Mouse (Mus musculus) liver, adult 2 months (tissue): Measurements from ENCODE around the gene Zfp280c. TPM values are rescaled to one million over a fixed set of nuclear protein-coding genes. Genes with fewer than 3 reads are reported as not detected.
A peak's percentile ranks its signal among the peaks of the same experiment; 100 is the strongest.

ENCODE experiments used
- DNase-seq: peaks from one replicate; pipeline ENCODE4 v3.0.0-alpha.2; 2011; ENCODE audit warnings: low read depth, low spot score; ENCODE audit errors: extremely low read depth
- H3K27ac ChIP-seq: fragments of 200-500 bp; replicated peaks from 2 replicates; pipeline ENCODE4 v1.5.1; 2012; ENCODE audit warnings: low read depth, mild to moderate bottlenecking, control low read depth, inconsistent platforms, low read length; ENCODE audit not compliant: insufficient read depth
- H3K27me3 ChIP-seq: fragments of 200-500 bp; 2 replicates; pipeline ENCODE4 v1.6.1; 2012; ENCODE audit warnings: mild to moderate bottlenecking, moderate library complexity, low read length, inconsistent platforms; ENCODE audit not compliant: control insufficient read depth, insufficient read depth
- H3K36me3 ChIP-seq: fragments of 200-500 bp; 2 replicates; pipeline ENCODE4 v1.6.1; 2012; ENCODE audit warnings: low read length, inconsistent platforms; ENCODE audit not compliant: control insufficient read depth, insufficient read depth
- H3K4me1 ChIP-seq: fragments of 200-500 bp; 2 replicates; pipeline ENCODE4 v1.6.1; 2011; ENCODE audit warnings: low read length; ENCODE audit not compliant: control insufficient read depth, insufficient read depth
- H3K4me3 ChIP-seq: fragments of 200-500 bp; 2 replicates; pipeline ENCODE4 v1.5.1; 2011; ENCODE audit warnings: low read depth, mild to moderate bottlenecking, control low read depth, low read length, moderate library complexity; ENCODE audit not compliant: insufficient read depth
- H3K79me2 ChIP-seq: fragments of 200-500 bp; 2 replicates; pipeline ENCODE4 v1.6.1; 2012; ENCODE audit warnings: inconsistent platforms, mild to moderate bottlenecking, low read length, moderate library complexity; ENCODE audit not compliant: control insufficient read depth, insufficient read depth
- H3K9ac ChIP-seq: fragments of 200-500 bp; 2 replicates; pipeline ENCODE4 v1.6.1; 2012; ENCODE audit warnings: low read depth, mild to moderate bottlenecking, control low read depth, inconsistent platforms, low read length
- CTCF ChIP-seq: fragments of 200-500 bp; IDR thresholded peaks from 2 replicates; pipeline ENCODE4 v1.5.1; 2011; ENCODE audit warnings: low read depth, low read length, control low read depth
- POLR2A ChIP-seq: fragments of 200-500 bp; IDR thresholded peaks from 2 replicates; pipeline ENCODE4 v1.6.1; 2011; ENCODE audit warnings: low read length, control low read depth; ENCODE audit not compliant: insufficient read depth; ENCODE audit errors: extremely low read depth
- WGBS: fragments of 180-500 bp; shearing (Covaris S2); methylation state at CpG from one replicate; pipeline ENCODE4 v1.1.7; 2018; 5-methylcytosine and 5-hydroxymethylcytosine counted together
- polyA plus RNA-seq: library from polyadenylated mRNA; depleted of rRNA; stranded (reverse); fragments of >200 nt; gene quantifications from 2 replicates; pipeline ENCODE4 v1.2.3, GENCODE M21; 2012
- total RNA-seq: library from RNA; depleted of rRNA; stranded (reverse); fragments of >200 nt; gene quantifications from 2 replicates; pipeline ENCODE4 v1.2.3, GENCODE M21; 2014

Zfp280c gene
- total and polyA plus RNA-seq, 2 experiments: 1.9 to 4.2 TPM

- Histone ChIP-seq H3K79me2 (no peaks in the 10 kb centered on the region), H3K36me3 (no peaks in the 10 kb centered on the region), H3K4me3 (no peak overlapping the region), H3K27ac (no peak overlapping the region), H3K27me3 (no peaks in the 10 kb centered on the region), H3K4me1 (no peaks in the 10 kb centered on the region), H3K9ac (no peak overlapping the region)
- TF ChIP-seq CTCF (no peak), POLR2A (no peak)
- no peak for DNase-seq
- whole genome bisulfite sequencing: 80% methylated on average over 8 of the region's 8 CpGs
These were observed 68.4 kb downstream of the Zfp280c start for GRCm38 (mm10) chrX:48525866-48526265.

- Histone ChIP-seq H3K27me3 (no peaks in the 10 kb centered on the region), H3K79me2 (no peaks in the 10 kb centered on the region), H3K9ac (no peak overlapping the region), H3K4me1 (no peaks in the 10 kb centered on the region), H3K27ac (no peak overlapping the region), H3K36me3 (no peaks in the 10 kb centered on the region), H3K4me3 (no peak overlapping the region)
- DNase-seq: no peak
- WGBS: 87% methylated on average over 1 of the region's 1 CpGs
- TF ChIP-seq CTCF (no peak), POLR2A (no peak)
These were observed 69.0 kb downstream of the Zfp280c start for GRCm38 (mm10) chrX:48525332-48525731.

- Histone ChIP-seq H3K9ac (no peak overlapping the region), H3K4me1 (no peaks in the 10 kb centered on the region), H3K4me3 (no peak overlapping the region), H3K36me3 (no peaks in the 10 kb centered on the region), H3K79me2 (no peaks in the 10 kb centered on the region), H3K27ac (no peak overlapping the region), H3K27me3 (no peaks in the 10 kb centered on the region)
- DNase-seq: no peak
- TF ChIP-seq POLR2A (no peak), CTCF (no peak)
- 72% methylated on average over 3 of the region's 3 CpGs for WGBS
These were observed 70.8 kb downstream of the Zfp280c start for GRCm38 (mm10) chrX:48523512-48523911.

- no peaks in the 10 kb centered on the region for H3K27me3 ChIP-seq
- no peaks in the 10 kb centered on the region for H3K36me3 ChIP-seq
- no peak overlapping the region for H3K4me3 ChIP-seq
- H3K27ac ChIP-seq: no peak overlapping the region
- TF ChIP-seq POLR2A: no peak
- no peak for TF ChIP-seq CTCF
- no peaks in the 10 kb centered on the region for H3K4me1 ChIP-seq
- H3K79me2 ChIP-seq: no peaks in the 10 kb centered on the region
- H3K9ac ChIP-seq: no peak overlapping the region
- DNase-seq: no peak
- 84% methylated on average over 3 of the region's 3 CpGs for WGBS
These were observed 72.7 kb downstream of the Zfp280c start for GRCm38 (mm10) chrX:48521651-48522050.

GRCm38 (mm10) chrX:48519549-48520085 is 74.7 kb downstream of the Zfp280c start:
- DNase-seq: no peak
- TF ChIP-seq CTCF (no peak), POLR2A (no peak)
- Histone ChIP-seq H3K4me3 (peak overlapping the region; percentile 16; the same call in 1 of the 2 replicates), H3K79me2 (no peaks in the 10 kb centered on the region), H3K9ac (no peak overlapping the region), H3K27ac (no peak overlapping the region), H3K4me1 (no peaks in the 10 kb centered on the region), H3K36me3 (no peaks in the 10 kb centered on the region), H3K27me3 (no peaks in the 10 kb centered on the region)
- 12% methylated on average over 20 of the region's 20 CpGs for WGBS

- H3K79me2 ChIP-seq: no peaks in the 10 kb centered on the region
- H3K4me1 ChIP-seq: no peaks in the 10 kb centered on the region; the same call in 1 of the 2 replicates
- peak within 1 kb of the TSS; percentile 16; the same call in 1 of the 2 replicates for H3K4me3 ChIP-seq
- 8% methylated on average over 28 of the region's 33 CpGs for WGBS
- no peaks in the 10 kb centered on the region for H3K27me3 ChIP-seq
- H3K27ac ChIP-seq: no peak within 1 kb of the TSS
- H3K9ac ChIP-seq: no peak within 1 kb of the TSS
- no peak for DNase-seq
- H3K36me3 ChIP-seq: no peaks in the 10 kb centered on the region
- TF ChIP-seq POLR2A: no peak
- no peak for TF ChIP-seq CTCF
These were observed 75.3 kb downstream of the Zfp280c start, which contains the start of gene Rab33a for GRCm38 (mm10) chrX:48518808-48519548. Rab33a (plus strand) TSS chrX:48519285.
